Mouse (Mus musculus) layer of hippocampus, adult 9-10 months (tissue): ENCODE measurements at regions not wholly inside any gene's neighbourhood (a gene's known extent, or its start where the extent isn't known, plus 50 kb on each side); places are given as distances from the start of the nearest gene placed in this dataset.

Experiments
- DNase-seq: peaks from one replicate; pipeline ENCODE4 v3.0.0; 2022; ENCODE audit warnings: low spot score

DNA sequence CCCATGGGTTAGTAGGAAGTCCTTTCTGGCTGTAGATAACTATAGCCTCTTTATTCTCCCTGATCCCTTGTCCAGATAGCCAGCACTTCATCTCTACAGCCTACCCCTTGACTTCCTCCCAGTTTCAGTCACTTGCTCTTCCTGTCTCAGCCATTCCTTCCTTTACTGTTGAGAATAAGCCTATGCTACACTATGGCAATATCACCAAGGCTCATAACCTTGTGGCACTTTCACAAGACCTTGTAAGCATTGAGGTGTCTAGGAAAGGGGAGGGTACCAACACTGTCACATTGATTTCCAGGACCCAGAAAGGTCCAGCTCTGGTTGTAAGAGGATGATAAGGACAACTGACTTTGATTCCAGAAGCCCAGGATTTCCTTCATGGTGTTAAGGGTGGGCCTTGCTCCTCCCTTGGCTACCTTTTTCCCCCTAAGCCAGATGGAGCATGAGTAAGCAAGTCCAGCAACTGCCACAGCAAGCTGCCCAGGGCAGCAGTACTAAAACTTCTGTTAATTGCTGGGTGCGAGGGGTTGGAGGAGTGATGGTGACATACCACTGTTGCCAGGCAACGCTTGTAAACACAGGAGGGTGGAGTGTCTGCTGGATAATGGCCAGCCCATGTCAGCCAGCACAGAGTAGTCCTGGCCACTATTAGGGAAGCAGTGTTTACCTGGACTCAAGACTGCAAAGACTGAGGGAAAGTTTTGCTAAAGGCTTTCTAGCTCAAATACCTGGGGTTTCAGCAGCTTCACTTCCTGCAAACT, 75.7 kb downstream of the Ankrd16 start:
- no peak for DNase-seq

- DNase-seq, result no peak
Observed at GRCm38 (mm10) chr2:11869983-11870382, 92.3 kb downstream of the Ankrd16 start.

- DNase-seq, result no peak
Observed at GRCm38 (mm10) chr2:11880005-11880404, 102.3 kb downstream of the Ankrd16 start.

DNA sequence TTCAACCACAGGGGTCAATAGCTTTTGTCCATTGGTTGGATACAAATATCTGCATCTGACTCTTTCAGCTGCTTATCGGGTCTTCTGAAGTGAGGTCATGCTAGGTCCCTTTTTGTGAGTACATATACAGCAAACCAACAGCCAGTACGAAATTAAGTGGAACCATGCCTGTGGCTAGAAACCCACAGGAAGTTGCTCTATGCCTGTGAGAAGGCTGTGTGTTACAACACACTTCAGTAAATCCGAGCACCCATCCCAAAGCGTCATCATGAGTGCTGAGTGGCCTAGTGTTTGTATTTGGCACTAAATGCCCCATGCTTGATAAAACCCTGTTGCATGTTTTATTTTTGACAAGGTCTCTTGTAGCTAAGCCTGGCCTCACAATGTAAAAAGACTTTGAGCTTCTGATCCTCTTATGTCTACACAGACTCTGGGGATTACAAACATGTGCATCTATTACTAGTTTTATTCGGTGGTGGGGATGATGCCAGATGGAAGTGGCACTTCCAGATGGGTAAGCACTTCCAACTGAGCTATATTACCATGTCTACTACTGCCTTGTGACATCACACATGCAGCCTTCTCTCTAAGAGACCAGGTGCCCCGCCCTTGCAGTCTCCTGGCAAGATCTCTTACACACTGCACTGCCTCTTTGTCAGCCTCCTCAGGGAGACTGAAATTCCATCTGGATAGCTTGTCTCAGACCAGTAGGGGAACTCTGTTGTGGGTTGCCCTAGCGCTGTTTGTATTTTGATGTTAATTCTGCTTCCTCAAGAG, 117.3 kb downstream of the Ankrd16 start:
- DNase-seq, result no peak

- DNase-seq, result no peak
Observed at GRCm38 (mm10) chr2:11899698-11900660, 122.3 kb downstream of the Ankrd16 start.

DNA sequence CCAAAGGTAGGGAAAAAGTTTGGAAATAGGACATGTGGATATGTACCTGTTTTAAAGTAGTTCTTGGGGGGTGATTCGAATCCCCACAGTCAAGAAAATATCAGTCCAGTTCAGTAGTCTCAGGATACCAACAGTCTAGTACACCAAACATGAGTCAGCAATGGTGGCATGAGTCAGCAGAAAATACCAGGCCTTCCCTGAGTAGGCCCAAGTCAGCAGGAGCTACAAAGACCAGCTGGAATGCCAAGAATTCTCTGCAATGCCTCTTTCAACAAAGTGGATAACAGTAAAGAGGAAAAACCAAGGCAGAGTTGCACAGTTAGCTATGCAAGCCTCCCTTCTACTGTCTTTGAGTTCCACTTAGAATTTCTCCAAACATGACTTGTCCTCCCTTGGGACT, 137.1 kb downstream of the Ankrd16 start:
- DNase-seq, result no peak

GRCm38 (mm10) chr2:11917373-11917772, 139.7 kb downstream of the Ankrd16 start:
- no peak for DNase-seq

GRCm38 (mm10) chr2:11918070-11918469, 140.4 kb downstream of the Ankrd16 start:
- DNase-seq, result no peak

DNA sequence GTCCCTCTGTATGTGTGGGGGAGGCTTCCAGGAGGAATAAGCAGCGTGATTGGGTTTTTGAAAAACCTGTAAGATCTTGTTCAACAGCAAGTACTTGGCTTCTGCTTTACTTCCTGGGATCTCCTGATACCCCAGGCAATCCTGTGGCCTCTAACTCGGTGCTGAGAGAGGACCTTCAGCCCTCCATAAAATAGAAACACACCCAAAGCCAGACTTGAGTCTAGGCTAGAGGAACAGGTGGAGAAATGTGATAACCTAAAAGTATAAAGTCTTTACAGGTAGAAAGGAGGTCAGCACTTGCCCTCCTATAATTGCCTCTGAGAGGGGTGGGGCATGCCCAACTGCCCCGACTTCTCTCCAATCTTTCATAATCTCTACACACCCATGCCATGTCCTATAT, 183.1 kb downstream of the Ankrd16 start:
- no peak for DNase-seq

DNA sequence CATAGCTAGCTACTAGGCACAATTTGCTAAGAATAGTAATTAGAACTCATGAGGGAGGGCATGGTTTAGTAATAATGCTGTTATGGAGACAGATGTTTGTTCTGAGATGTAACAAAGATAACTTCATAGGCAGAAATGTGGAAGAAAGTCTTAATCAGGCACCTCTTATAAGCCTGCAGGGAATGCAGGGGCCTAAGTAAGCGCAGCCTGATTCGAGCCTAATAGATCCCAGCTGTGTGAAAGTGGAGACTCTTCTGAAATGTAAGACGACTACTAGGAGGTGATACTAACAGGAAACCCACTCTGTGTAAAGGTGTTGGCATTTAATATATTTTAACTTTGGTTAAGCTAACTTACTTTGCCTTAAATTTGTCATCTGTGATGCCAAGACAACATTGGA, 187.7 kb downstream of the Ankrd16 start:
- DNase-seq, result no peak

GRCm38 (mm10) chr2:11967001-11967400, 189.3 kb downstream of the Ankrd16 start:
- no peak for DNase-seq

DNA sequence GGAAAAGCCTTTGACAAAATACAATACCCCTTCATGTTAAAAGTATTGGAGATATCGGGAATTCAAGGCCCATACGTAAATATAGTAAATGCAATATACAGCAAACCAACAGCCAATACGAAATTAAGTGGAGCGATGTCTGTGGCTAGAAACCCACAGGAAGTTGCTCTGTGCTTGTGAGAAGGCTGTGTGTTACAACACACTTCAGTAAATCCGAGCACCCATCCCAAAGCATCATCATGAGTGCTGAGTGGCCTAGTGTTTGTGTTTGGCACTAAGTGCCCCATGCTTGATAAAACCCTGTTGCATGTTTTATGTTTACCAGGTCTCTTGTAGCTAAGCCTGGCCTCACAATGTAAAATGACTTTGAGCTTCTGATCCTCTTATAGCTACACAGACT, 194.3 kb downstream of the Ankrd16 start:
- no peak for DNase-seq

DNA sequence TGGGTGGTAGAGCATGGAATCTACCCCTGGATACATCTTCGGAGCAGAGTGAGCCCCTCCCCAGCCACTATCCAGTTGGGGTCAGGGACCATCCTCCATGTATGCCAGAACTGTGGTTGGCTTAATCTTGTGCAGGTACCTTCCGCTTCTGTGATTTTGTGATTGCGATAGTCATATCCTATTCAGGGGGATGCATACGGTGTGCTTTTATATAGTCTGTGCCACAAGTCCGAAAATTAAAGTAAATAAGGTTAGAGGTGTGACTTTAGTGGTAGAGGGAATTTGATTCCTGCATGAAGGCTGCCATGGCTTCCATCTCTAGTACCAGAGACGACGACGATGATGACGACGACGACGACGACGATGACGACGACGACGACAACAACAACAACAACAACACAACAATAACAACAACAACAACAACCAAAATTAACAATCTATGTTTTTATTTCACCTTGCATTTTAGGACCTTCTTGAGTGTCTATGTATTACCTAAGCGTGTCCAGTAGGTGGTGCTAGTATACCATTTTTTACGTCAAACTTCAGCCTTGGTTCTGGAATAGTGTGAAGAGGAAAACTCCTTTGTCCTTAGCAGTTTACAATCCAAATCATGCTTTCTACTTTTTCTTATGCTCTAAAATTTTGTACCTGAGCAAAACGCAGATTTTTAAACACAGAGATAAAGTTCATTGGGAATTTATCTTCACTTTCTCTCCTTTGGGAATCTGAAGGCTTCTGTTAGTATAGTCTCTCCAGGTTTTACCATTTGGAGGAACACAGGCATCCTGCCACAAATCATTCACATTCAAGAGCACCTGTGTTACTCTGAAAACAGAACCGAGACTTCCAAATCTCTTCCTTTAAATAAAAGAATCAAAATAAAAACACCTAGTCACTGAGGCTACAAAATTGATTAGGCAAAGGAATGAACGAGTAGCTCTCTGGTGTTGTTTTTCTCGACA, 224.5 kb downstream of the Ankrd16 start:
- peak; percentile 4 for DNase-seq

DNA sequence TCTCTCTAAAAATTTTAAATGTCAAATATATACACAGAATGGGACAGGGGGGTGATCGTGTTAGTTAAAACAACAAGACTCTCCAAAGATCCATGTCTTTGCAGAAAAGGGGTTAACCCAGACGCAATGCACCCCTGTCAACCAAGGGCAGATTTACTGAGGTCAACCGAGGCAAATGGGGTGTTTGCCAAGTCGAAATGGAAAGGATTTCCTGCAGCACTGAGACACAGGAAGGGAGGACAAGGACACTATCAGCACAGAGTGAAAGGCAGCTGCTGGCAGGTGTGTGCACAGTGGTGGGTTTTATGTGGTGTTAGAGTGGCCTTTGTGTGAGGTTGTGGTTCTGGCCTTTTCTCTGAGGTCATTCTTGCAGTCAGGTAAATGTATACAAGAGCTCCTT, 226.7 kb downstream of the Ankrd16 start:
- DNase-seq, result no peak

- no peak for DNase-seq
Observed at GRCm38 (mm10) chr2:12007201-12007600, 229.5 kb downstream of the Ankrd16 start.

DNA sequence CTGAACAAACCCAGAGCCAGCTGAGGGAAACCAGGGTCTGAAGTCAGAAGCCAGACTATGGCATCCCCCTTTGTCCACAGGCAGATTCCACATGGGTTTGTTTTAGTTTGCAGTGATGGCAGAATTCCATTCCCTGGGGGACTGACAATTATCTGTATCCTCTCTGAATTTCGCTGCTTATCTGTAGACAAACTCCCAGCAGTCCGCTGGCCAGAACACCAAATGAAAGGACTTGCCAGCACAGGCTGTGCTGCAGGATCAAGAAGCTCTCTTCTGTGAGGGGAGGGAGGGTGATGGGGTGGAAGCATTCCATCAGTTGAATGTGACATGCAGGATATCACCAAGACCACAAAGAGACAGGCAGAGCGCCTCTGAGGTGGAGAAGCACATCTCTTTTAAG, 233.8 kb downstream of the Ankrd16 start:
- no peak for DNase-seq

GRCm38 (mm10) chr2:12019607-12020006, 241.9 kb downstream of the Ankrd16 start:
- DNase-seq, result no peak

- no peak for DNase-seq
Observed at GRCm38 (mm10) chr2:12023402-12024111, 245.9 kb downstream of the Ankrd16 start.

GRCm38 (mm10) chr2:12026220-12026619, 248.5 kb downstream of the Ankrd16 start:
- no peak for DNase-seq

DNA sequence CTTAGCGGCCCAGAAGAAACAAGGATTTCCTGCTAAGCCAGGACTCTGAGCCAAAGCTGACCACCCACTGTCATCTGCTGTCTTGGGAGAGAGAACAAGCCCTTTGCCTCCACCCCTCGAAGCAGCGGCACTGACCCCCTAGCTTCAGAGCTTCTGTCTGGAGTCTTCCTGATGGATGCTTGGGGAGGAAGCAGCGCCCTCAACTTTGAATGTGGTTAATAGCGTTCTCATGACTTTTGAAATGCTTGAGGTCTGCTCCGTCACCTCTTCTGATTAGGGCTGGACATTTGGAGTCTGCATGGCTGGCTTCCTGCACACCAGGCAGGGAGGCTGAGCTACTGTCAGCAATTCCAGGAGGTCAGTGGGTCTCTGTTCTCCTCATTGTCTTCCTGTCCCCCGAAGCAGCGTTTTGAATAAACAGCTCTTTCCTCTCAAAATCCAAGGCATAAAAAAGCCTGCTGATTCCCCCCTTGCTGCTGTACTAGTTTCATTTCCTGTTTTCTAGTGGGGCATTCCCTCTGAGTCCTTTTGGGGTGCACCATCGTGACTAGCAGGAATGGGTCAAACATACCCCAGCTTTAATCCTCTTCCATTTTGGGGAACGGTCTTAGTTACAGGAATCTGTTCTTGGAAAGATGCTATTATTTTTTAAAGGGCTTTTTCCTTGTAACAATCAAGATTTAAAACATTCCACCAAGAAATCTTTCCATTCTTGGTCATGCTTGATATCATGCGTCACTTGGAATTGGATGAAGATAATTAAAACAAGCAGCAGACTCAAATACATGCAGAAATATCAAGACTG, 256.0 kb downstream of the Ankrd16 start:
- DNase-seq, result no peak
